Mouse (Mus musculus): ENCODE measurements around the gene Chst8.

The Chst8 gene

DNA sequence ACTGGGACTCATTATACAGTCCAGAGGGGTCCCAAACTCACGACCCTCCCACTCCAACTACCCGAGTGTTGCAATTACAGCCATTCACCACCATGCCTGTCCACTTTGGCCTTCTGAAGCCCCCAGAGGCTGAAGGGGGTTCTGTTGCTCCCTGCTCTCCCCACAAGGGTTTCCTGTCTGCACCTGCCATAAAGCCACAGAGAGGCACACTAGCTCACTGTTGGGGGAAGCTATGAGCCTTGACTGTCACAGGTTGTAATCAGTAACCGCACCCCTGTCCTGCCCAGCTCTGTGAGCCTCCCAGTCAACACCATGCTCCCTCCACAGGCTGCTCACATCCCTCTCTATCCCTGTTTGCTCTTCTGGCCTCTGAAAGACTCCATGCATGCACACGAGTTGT, 64.0 kb downstream of the Chst8 start:
- DNase-seq = no peak

DNA sequence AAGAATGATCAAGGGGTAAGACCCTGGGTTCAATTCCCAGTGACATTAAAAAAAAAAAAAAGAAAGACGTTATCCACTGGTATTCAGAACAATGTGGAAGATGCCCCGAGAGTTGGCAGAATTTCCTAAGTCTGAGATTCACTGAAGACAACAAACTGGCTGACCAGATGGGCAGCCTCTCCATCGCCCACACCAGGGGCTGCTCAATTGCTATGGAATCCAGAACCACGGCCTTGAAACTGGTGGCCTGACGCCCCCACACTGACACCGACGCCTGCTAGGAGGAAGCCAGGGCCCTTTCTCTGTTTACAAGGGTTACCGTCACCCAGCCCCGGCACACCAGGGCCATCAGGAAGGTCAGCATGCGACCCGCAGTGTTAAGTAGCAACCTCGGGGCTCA, 64.8 kb downstream of the Chst8 start:
- no peak for DNase-seq

DNA sequence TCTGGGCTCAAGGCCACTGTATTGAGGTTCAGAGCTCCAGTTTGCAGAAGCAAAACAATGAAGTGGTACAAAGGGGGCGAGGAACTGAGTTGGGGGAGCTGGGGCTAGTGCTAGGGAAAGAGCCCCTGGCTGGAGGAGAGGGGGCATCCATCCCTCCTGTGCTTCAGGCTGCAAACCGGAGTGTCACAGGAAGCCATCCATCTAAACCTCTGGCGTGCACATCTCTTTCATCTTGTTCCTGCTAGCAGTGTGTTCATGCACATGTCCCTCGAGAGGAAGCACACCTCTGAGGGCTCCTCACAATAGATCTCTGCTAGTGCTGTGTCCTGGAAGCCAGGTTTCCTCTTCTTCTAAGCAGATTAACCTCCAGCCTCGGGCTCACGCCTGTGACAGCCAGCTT, 65.9 kb downstream of the Chst8 start:
- DNase-seq = no peak

DNA sequence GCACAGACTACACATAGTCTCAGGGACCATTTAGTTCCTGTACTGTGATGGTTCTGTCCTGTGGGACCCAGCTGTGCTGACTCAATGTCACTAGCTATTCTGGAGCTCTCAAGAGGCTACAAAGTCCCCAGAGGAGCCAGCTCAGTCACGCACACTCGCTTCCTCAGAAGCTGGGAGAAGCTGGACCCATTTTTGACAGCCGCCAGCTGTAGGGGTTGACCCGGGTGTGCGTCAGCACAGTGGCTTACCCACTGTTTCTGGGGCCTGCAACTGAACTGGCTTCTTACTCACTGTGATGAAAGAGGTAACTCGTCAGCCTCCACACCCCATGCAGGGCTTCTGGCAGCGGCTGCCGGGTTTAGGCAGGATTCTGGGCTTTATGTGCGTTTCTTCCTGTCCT, 66.3 kb downstream of the Chst8 start:
- no peak for DNase-seq

DNA sequence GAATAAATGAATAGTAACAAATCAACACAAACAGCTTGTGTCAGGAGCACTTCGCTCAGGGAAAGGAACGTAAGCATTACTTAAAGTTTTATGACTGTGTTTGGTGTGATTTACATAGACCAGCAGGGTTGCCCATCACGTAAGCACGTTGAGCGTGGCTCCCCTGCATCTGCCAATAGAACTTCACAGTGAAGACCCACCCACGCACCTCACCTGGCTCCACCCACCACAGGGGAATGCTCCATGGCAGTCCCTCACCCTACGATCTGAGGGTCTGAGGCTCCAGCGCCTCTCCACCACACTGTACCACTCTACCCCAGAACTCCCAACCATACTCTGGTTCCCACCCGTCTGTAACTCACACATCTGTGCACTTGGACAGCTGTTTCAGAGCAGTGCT, 67.1 kb downstream of the Chst8 start:
- no peak for DNase-seq

DNA sequence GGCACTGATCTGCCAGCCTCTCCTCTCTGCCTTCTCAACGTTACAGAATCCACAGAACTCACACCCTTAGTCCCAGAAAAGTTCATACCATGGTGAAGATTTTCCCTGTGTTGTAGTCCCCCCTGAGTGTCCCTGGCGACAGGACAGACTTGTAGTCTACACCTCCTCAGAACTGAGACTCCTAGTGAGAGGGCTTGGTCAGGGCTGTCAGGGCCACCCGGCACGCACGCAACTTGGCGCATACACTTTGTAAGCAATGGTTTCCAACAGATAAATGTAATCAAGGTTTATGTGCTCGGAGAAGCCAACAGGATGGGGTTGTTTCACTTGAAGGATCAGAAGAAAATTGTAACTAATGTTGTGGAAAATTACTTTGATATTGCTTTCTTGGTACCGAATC, 67.5 kb downstream of the Chst8 start:
- DNase-seq = no peak

DNA sequence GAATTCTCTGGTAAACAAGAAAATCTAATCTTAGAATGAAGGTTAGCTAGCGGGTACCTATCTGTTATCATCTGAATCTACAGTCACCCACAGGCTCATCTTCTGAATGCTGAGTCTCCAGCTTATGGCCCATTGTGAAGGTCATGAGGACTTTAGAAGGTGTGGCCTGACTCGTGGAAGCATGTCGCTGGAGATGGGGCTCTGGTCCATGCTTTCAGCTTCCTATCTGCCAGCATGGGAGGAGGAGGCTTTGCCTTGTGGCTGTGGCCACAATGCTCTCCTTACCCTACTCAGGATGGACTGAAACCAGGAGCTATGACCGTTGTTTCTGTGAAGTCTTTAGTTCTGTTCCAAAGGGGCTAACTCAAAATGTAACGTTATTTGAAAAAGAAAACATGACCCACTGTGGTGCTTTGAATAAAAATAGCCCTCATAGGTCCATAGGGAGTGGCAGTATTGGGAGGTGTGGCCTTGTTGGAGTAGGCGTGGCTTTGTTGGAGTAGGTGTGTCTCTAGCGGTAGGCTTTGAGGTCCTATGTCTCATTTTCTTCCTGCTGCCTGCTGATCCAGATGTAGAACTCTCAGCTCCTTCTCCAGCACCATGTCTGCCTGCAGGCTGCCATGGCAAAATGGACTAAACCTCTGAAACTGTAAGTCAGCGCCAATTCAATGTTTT, 69.0 kb downstream of the Chst8 start:
- no peak for DNase-seq

DNA sequence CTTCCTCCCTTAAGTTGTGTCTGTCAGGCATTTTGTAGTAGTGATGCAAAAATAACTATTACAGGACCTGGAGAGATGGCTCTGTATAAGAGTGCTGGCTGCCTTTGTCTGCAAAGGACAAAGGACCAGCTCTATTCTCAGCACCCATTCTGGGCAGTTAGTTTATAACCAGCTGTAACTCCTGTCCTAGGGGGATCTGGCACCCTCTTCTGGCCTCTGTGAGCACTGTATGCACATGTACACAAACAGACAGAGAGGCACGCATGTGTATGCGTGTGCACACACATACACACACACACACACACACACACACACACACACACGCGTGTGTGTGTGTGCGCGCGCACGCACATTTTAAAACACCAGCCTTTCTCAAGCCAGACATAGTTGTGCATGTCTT, 73.1 kb downstream of the Chst8 start:
- DNase-seq = no peak

DNA sequence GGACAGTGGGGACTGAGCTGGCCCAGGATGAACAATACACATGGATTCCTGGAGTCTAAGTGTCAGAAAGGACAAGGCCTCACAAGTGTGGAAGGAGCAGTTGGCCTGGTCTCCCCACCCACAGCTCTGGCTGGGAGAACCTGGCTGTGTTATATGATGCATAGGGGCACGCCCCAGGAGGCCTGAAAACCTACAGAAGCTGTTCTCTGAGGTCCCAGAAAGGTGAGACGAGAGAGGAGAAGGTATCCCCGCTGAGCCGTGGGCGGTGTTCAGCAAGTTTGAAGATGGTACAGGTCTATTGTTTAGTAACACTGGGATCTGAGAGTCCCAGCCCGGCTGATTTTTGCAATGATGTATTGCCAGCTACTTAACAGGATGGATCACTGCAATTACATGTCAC, 75.3 kb downstream of the Chst8 start:
- DNase-seq = no peak

DNA sequence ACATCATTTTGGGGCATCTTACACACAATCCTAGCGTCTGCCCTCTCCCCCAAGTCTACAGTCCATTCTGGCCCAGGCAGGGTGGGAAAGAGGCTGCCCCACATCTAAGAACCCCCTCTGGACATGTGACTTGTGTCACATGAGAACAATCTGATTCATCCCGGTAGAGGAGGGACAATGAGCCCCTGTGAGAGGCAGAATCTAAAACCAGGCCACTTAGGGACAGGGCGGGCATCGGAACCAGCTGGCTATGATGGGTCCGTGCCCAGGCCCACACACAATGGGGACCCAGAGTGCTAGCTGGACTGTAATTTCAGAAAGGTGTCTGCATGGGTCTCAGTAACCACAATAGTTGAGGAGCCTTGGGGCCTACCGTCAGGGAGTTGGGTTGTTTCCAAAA, 78.2 kb downstream of the Chst8 start:
- no peak for DNase-seq

DNA sequence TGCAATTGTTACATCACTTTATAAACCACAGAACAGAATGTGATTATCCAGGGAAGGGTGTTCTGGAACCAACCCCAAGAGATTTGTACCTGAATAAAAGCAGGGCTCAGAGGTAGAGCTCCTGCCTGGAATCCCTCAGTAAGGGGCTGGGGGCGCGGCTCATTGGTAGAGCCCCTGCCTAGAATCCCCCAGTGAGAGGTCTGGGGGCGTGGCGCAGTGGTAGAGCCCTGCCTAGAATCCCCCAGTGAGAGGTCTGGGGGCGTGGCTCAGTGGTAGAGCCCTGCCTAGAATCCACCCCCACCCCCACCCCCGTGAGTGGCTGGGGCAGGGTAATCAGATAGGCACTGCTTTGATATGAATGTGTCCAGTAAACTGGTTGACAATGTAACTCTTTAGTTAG, 83.6 kb downstream of the Chst8 start:
- DNase-seq = no peak

DNA sequence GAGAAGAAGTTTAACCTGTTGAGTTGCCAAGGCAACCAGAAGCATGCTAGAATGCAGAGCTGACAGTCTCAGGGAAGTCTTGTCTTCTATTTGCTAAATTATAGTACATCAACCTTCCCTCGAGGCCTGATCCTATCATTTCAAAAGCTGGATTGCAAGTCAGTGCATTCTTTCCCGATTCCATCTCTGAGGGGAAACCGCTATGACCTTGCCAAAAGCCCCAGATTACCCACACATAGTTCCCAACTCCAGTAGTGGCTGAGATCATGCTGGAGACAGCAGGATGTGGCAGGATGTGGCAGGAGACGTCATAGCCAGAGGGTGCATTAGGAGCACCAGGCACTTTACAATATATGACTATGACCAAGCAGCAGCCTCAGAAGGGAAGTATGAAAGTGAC, 87.3 kb downstream of the Chst8 start:
- DNase-seq = no peak

DNA sequence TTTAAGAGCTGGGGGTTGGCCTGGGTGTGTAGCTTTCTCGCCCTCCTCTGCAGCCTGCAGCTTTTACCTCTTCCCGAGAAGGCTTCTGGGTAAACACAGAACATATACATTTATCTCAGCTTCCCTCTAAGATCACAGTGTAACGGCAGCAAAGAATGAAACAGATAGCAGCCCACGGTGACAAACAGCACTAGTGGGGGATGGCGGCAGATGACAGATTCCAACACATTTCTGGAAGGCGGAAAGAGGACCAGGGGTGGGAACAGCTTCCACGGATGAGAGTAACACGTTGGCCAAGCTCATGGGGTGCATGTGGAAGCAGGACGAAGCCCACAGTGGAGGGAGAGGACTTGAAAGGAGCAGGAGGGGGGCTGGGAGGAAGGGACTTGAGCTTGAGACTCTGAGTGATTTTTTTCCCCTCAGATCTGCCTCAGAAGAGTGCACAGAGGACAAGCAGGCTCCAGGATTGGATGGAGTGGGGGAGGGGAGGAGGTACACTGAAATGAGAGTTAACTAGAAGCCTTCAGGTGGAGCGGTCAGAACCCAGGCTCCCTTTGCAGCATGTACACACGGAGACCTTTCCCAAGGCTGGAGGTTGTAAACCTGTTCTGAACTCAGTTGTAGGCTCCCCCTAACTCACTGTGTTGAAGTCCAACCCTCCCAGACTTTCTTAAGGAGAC, 89.8 kb downstream of the Chst8 start:
- no peak for DNase-seq

DNA sequence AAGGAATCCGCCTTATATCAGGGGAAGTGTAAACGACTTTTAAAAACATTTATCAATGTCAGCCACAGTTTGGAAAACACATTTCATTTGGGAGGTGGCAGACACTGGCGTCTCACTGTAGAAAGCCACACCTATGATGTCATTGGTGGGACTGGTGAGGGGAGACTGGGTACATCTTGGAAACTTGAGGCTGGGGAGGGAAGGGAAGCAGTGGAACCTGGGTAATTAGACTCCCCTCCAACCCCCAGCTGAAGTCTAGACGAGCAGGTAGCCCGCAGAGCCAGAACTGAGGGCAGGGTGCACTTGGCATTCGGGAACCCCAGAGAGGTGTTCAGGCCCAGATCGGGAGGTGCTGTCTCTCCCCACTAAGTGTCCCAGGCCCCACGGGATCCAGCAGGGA, 90.4 kb downstream of the Chst8 start:
- DNase-seq = no peak

DNA sequence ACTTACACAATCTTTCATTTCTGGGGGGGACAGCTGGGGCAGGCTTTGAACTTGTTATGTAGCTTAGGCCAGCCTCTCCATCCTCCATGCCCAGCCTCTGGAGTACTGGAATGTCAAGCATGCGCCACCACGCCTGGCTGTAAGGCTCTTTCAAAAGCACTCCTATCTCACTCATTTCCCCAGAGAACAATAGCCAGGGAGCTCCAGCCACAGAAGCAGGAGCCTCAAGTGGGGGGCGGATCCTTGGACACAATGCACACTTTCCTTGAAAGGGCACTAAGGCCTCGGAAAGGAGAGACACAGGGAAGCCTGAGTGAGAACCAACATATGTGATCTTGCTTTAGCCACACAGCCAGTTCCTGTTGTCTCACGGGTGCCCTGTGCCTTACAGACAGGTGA, 90.9 kb downstream of the Chst8 start:
- DNase-seq = no peak

DNA sequence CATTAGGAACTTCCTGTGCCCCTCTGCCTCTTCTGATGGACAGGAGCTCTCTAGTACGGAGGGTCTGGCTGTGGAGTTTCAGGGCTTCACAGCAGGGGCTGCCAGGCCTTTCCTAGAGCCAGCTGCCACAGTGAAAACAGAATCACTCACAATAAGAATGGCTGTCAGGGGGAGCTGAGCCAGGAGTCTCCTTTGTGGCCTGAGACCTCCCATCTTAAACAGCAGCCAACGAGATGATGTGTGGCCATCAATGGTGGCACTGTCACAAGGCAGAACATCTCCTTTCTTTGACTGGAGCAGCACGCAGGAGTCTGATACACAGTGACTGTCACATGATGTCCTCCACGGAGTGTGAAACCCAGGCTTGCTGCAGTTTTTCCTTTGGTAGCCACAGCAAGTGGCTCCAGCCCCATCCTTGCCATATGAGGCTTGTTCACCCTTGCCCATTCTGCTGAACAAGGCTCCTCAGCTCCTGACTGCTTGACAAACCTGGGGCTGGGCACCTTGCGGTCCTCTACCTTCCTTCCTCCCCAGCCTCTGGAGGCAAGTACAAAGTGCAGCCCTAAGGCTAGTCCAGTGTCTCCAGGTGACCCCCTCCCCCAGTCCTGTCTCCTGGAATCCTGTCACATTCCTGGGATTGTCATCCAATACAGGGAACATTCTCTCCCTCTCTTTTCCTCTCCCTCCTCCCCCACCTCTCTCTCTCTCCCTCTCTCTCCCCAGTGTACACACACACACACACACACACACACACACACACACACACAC, 91.4 kb downstream of the Chst8 start:
- DNase-seq = no peak

DNA sequence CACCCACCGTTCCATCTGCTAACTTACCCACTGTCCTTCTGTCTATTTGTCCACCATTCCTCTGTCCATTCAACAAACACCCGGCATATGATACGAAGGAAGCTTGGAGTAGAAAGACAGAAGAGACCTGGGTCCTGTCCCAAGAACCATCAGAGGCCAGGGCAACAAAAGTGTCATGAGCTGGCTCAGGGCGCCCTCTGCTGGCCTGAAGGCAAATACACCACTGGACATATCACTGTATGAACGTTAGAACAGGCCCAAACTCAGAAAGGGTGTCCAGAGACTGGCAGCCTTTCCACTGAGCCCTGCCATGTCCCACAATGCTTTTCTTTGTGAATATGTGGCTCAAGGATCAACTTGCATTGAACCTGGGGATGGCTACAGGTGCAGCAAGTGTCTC, 92.9 kb downstream of the Chst8 start:
- DNase-seq = peak; percentile 43

DNA sequence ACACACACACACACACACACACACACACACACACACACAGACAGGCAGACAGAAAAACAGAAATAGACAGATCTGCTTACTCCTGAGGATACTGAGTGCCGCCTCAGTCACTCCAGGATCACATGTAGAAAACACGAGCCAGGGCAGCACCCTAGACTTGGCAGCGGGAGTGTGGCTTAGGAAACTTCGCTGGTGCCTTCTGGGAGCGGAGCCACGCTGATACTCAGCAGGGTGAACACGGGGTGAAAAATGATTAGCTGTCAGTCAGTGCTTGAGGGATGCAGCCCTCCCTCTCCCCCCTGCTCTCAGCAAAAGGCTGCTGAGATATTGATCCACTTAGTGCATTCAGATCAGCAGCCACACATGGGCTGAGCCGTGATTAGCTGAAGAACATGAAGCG, 93.9 kb downstream of the Chst8 start:
- no peak for DNase-seq

DNA sequence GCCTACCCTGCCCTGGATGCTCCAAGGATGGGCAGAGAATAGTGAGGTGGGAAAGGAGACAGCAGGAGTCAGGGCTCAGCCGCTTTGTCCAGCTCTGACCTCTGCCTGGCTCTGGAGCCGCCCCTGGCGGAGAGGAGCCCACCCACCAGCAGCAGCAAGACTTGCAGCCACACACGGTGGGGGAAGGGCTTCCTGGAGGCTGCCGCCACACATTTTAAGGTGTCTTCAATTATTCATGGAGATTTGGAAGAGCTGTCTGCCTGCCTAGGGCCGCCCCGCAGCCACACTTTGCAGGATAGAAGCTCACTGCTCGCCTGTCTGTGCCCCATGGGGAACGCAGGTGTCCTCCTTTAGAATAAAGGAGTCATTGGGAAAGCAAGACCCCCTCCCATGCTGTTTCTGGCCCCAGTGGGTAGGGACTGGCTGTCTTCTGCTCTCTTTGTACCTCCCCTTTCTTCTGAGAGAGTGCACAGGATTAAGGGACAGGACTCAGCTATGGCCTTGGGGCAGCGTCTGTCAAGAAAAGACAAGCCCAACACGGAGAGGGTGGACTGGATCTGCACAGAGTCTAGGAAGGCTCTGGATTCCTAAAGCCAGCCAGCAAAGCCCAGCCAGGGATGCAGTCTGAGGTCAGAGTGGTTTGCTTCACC, 95.2 kb downstream of the Chst8 start:
- DNase-seq = no peak

DNA sequence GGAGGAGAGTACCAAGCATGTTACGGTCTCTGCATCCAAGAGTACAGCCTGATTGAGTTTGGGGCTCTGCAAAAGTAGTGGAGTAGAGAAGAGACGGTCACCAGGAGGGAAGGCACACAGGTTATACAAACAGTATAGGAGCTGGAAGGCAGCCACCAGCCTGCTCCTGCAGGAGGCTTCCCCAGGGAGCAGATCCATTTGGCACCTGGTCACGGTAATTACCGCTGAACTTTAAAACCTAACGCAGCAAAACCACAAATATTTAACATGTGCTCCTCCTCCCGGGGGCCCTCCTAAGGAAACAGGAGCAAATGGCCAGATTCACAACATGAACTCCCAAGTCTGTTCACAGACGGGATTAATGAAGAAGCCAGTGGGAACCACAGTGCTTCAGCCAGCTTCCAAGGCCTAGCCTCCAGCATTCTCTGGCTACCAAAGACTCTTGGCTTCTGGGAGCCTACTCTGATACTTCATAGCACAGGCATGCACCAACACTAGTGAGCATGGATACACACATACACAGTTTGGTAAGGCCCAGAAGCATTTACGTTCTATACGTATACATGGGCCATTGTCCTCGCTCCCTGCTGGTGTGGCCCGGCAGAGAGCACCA, 97.6 kb downstream of the Chst8 start:
- no peak for DNase-seq

DNA sequence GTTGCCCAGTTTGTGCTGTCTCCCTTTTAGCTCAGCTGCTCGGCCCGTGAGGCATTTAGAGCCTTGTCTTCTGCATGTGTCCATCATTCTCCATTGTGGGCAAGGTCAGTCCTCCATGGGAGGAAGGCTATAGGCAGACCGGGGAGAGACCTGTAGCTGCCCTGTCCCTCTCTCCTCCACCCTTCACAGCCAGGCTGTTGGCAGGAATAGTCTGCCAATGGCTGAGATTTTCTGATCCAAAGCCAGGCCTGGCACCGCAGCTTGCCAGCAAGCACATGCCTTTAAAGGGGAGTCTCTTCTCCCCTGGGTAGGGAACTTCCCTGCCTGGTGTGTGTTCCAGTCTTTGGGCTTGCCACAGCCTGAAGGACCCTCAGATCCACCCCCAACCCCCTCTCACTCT, 103.4 kb downstream of the Chst8 start:
- DNase-seq = no peak

DNA sequence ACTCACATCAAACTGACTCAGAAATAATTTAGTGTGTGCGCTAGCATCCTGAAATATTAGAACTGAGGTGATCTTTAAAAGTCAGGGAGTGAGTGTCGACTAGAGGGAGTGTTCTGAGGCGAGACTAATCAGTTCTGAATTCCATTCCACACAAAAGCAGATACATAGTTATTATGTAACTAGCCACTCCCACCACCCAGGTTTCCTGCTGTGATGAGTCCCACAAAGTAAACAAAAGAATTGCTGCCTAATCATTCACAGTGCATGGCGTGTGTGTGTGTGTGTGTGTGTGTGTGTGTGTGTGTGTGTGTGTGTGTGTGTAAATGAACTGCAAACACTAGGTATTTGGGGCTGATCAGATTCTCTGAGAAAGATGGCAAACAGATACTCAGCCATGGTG, 108.1 kb downstream of the Chst8 start:
- DNase-seq = no peak

DNA sequence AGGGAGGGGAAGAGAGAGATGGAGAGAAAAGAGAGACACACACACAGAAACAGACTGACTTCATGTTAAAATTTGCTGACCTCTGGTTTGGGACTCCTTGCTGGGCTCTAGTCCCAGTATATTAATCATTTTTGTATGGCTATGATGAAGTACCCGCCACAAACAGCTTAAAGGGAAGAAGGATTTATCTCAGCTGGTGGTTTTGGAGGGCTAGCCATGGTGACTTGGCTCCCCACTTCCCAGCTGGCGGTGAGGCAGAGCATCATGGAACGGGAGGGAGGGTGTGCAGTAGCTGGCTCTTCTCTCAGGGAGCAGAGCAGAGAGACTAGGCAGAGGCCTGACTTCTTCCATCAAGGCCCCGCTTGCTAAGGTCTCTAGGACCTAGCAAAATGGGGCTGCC, 109.1 kb downstream of the Chst8 start:
- DNase-seq = no peak
